Mouse (Mus musculus) embryo, embryonic 9.5 days (tissue): ENCODE measurements around the gene Sh3pxd2a.

ENCODE experiments used
- DNase-seq: peaks from one replicate; pipeline ENCODE4 v3.0.0-alpha.2; 2017; ENCODE audit errors: extremely low spot score

The Sh3pxd2a gene

GRCm38 (mm10) chr19:47279788-47280532 is 184.2 kb downstream of the Sh3pxd2a start:
- no peak for DNase-seq

- no peak for DNase-seq
Measured at GRCm38 (mm10) chr19:47279372-47279771, 184.8 kb downstream of the Sh3pxd2a start.

DNA sequence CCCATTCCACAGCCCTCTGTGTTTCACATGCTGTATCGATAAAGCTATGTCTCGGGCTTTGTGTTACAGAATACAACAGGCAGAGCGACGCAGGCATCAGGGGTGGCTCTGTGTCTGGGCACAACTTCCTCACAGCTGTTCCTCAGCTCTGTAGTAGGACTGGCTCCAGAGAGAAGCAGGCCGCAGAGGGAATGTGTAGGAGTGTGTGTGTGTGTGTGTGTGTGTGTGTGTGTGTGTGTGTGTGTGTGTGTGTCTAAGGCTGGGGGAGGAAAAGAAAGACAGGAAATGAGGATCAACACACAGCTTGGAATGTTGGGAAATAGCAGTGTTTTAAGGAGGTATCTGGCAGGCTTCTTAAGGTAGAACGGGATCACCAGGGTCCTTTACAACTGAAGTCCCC is 187.5 kb downstream of the Sh3pxd2a start:
- DNase-seq: no peak

DNA sequence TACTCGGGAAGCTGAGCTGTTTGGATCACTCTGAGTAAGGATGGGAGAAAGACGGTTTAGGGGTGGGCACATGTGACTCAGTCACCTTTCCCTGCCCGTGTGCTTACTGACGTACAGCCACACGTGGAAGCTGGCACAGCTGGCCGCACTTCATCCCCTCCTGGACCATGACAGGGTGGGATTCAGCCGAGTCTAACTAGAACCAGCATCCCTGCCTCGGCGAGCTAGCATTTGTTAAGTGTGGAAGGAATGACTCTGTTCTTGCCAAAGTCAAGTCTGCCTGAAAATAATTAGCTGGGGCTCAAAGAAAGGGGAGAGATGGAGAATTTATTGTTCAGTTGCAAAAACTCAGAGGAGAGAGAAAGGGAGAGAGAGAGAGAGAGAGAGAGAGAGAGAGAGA is 193.7 kb downstream of the Sh3pxd2a start:
- DNase-seq: no peak

GRCm38 (mm10) chr19:47269729-47270128 is 194.5 kb downstream of the Sh3pxd2a start:
- DNase-seq: no peak

DNA sequence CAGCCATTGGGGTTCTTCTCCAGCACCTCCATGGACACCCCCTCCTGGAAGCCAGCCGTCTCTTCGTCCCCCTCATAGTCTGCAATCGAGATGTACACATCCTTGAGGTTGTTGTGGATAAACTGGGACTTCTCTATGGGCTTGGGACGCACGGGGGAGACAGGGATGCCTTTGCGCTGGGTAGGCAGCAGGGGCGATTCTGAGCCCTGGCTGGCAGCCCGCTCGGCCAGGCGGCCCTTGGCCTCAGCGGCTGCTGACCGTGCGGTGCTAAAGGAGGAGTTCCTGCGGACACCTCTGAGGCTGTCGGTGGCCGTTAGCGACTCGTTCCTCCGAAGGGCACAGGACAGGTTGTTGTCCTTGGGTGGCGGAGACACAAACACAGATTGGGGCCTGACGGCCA is 197.1 kb downstream of the Sh3pxd2a start:
- DNase-seq: no peak

GRCm38 (mm10) chr19:47266070-47266801 is 198.0 kb downstream of the Sh3pxd2a start:
- DNase-seq: no peak

GRCm38 (mm10) chr19:47264322-47265092 is 199.7 kb downstream of the Sh3pxd2a start:
- peak; percentile 76 for DNase-seq

- no peak for DNase-seq
Measured at GRCm38 (mm10) chr19:47263621-47264020, 200.6 kb downstream of the Sh3pxd2a start.

DNA sequence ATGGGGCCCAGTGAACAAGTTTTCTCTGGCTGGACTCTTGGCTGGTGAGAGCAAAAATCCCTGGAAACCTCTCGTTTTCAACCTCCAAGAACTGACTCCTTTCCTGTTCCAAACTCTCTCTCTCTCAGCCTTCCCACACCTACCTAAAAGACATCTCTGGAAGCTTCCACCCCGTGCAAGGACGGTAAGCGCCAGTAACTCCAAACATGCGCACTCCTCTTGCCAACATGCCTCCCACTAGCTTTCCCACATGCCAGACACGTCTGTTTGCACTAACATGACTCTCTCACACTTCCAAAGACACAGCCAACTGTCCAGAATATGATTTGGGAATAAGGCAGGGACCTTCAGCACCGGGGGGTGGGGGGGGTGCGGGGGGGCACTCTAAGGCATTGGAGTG is 203.0 kb downstream of the Sh3pxd2a start:
- no peak for DNase-seq

DNA sequence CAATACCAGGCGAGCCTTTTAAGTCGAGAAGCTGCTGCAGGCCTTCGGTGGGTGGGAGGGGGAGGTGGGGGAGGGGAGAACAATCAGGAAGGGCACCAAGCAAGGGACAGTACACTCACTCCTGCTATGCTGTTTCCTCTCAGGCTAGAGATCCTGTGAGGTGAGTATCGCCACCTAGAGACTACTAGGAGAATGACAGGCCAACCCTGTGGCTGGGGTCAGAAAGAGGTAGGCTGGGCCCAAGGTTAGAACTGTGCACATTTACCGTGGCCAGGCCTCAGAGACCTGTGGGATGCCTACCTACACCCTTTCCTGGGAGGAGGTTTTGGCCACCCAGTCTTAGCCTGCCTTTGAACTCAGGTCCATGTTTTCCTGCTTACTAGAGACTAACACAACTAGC is 204.6 kb downstream of the Sh3pxd2a start:
- DNase-seq: peak; percentile 71

DNA sequence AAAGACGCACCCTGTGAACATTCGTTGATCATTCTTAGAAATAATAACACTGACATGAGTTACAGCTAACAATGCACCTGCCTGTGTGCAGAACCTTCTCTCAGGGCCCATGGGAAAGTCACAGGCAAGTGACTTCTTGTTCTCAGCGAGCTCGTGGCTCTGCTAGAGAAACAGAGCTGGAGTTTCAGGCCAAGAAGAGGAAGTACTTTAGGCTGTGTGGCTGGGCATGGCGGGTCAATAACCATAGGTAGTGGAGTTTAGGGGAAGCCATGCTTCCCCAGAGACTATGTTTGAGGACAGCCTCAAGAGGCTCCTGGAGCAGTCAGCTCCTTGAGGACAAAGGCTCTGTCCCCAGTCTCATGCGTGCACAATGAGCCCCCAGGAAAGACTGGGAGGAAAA is 208.3 kb downstream of the Sh3pxd2a start:
- no peak for DNase-seq

- no peak for DNase-seq
Measured at GRCm38 (mm10) chr19:47255036-47255435, 209.2 kb downstream of the Sh3pxd2a start.

GRCm38 (mm10) chr19:47253053-47253628 is 211.1 kb downstream of the Sh3pxd2a start:
- peak; percentile 23 for DNase-seq

GRCm38 (mm10) chr19:47250931-47251330 is 213.3 kb downstream of the Sh3pxd2a start:
- peak; percentile 31 for DNase-seq

GRCm38 (mm10) chr19:47248906-47249568 is 215.2 kb downstream of the Sh3pxd2a start:
- DNase-seq: no peak

GRCm38 (mm10) chr19:47248296-47248695 is 215.9 kb downstream of the Sh3pxd2a start:
- no peak for DNase-seq

- no peak for DNase-seq
Measured at GRCm38 (mm10) chr19:47247791-47248190, 216.4 kb downstream of the Sh3pxd2a start.

DNA sequence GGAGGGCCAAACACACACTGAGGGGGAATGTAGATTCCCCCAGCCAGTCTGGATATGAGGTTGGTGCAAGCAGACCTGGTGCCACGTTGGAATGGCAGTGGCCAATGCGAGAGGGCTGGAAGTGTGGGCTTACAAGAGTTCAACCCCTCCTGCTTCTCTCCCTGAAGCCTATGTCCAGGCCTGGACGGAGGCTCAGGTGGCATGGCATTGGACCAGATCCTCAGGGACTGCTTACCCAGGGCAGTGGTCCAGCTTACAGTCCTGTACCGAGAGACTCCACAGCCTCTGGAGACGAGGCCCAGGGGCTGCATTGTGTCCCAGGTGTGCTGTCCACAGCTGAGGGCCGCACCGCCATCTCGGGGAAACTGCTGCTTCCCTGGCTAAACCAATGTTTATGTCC is 218.7 kb downstream of the Sh3pxd2a start:
- DNase-seq: no peak

DNA sequence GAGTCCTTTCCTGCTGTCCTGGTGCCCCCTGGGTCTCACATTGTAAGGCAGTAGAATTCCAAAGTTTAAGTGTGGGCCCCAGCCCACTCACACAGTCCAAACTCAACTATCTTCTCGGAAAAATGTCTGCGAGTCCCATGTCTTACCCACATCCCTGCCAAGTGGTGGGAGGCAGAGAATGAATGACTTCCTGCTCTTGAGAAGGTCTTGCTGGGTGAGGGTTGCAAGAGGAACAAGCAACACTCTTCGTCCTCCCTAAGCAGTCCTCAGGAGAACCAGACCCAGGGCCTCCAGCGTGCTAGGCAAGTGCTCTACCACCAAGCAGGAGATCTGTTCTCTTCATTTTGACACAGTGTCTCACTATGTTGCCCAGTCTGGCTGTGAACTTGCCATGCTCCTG is 222.0 kb downstream of the Sh3pxd2a start:
- DNase-seq: no peak

DNA sequence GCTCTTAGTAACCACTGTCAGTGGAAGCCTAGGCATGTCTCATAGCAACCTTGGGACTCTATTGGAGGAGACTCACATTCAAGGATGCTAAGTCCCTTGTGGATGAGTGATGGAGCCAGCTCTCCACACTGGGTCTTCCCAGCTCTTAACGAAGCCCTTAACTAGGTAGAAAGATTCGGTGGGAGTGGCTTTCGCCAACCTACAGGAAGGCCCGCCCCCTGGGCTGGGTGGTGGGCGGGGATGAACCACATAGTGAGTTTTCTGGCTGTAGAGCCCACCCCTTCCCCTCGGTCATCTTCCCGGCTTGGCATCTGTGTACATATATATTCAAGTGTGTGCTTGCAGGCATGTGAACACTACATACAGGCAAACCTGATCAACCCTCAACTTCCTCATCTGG is 223.2 kb downstream of the Sh3pxd2a start:
- DNase-seq: no peak

- DNase-seq: peak; percentile 73
Measured at GRCm38 (mm10) chr19:47240076-47240475, 224.1 kb downstream of the Sh3pxd2a start.
